Mouse (Mus musculus) cerebellum, adult 11-12 months (tissue): ENCODE data around the gene Acvr2a.

Experiments
- DNase-seq: peaks from one replicate; pipeline ENCODE4 v3.0.0; 2022

Gene Acvr2a

GRCm38 (mm10) chr2:48885945-48886344 is 72.0 kb downstream of the Acvr2a start:
- peak; percentile 29 for DNase-seq

DNA sequence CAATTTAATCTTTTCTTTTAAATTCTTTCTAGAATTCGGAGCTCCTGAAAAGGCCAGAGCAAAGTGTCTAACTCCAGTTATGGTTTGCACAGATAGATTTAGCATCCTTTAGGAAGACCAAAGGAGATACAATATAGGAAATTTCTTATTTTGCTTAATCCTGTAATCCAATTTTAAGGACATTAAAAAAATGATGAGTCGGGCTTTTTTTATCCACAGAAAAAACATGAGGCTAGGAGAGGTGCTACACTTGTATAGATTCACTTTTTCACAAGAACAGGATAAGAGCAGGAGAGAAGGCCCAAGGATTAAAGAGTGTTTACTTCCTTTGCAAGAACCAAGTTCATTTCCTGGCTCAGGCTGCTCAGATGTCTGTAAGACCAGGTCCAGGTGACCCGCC is 81.3 kb downstream of the Acvr2a start:
- no peak for DNase-seq

DNA sequence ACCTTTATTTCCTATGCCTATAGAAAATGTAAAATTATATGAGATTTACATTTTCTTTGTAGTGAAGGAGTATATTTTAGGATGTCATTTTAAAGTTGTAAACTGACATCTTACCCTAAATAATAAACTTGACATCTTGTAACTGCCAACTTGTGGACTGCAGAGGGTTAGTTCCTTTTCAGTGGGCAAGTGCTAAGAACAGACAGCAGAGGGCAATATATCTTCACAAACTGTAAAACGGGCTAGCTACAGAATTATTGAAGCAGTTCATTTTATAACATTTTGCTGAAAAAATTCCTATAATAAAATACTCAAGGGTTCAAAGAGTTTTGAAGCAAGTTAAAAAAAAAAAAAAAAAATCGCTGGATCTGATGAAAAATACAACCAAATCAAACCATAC is 95.0 kb downstream of the Acvr2a start:
- no peak for DNase-seq

- DNase-seq: no peak
Observed at GRCm38 (mm10) chr2:48914185-48914584, 100.3 kb downstream of the Acvr2a start.

DNA sequence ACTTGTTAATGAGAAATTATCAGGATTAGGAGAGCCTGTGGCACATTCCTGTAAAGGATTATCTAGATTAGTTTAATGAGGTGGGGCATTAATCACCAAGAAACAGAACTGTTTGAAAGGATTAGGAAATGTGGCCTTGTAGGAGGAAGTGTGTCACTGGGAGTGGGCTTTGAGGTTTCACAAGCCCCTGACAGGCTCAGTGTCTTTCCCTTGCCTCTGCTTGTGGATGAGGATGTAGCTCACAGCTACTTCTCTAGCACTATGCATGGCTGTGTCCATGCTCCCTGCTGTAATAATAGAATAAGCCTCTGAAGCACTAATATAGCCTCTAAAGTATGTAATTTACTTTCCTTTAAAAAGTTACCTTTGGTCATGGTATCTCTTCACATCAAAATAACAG is 101.9 kb downstream of the Acvr2a start:
- no peak for DNase-seq

DNA sequence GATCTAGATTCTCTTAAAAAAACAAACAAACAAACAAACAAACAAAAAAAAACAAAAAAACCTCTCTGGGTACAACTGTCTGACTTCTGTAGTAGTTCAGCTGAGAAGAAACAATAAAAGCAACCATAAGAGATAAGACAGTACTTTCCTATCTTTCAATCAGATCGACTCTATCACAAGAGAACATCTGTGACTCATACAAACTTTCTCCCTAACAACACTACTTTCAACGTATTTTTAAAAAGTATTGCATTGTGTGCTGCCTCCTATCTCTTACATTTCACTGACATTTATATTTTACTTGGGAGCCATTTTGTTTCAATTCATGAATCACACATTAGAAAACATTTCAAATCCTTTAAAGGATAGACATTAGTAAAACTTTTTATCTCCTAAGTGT is 121.1 kb downstream of the Acvr2a start:
- DNase-seq: no peak

- DNase-seq: no peak
Observed at GRCm38 (mm10) chr2:48947761-48948160, 133.9 kb downstream of the Acvr2a start.

GRCm38 (mm10) chr2:48948841-48949584 is 135.1 kb downstream of the Acvr2a start, which contains the start of gene Mbd5:
Gene Mbd5 (plus strand): TSS chr2:48949508.
- peak; percentile 99 for DNase-seq

DNA sequence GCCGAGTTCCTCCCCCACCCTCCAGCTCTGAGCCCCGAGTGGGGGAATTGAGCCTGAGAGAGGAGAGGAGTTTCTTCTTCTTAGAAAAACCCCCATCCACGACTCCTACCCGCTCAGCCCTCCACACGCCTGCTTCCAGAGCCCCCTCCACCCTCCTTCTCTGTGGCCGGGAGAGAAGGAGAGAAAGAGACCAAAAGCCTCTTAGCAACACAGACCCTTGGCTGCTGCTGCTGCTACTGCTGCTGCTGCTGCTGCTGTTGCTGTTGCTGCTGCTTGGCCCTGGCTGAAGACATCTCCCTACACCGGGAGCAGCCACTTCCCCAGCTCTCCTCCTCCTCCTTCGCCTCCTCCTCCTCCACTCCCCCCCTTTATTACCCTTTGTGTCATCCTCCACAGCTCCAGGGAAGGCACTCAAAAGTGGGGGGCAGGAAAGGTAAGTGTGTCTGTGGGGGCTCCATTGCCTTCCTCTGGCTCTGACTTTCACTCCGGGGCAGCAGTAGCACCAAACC is 135.9 kb downstream of the Acvr2a start:
- DNase-seq: peak; percentile 75

DNA sequence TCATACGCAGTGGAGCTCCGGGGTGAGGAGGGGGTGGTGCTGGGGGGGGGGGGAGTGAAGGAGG is 136.2 kb downstream of the Acvr2a start, which contains the start of gene Orc4:
TSS of gene Orc4 (minus strand) at position 26 of the 64 bp plus-strand sequence.
- no peak for DNase-seq

DNA sequence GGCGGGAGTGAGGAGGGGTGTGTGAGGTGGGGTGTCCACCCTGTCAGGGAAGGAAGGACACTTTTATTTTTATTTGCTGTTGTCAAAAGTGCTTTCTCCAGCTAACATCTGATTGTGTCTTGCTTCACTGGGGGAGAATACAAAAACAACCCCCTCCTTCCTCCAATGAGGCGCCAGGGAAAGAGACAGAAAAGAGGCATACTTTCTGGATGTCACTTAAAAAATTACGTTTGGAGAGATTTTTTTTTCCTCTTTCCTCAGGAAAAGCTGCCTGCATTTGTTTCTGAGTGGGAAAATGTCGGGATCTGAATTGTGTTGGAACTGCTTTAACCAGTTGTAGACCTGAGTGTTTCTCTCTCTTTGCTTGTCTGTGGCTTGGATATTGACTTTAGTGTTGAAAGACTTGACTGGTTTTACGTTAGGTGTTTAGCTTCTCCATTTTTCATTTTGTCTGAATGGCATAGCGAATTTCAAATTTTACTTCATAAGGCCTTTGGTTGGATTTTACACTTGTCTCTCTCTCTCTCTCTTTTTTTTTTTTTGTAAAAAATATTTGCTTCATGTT is 136.5 kb downstream of the Acvr2a start:
- no peak for DNase-seq
